Mouse (Mus musculus) T-helper 2 cell (primary cell): ENCODE data around the gene Taf12.

Experiments used
- in situ Hi-C: fragments of 300-600 bp; cut with MboI, MseI; formaldehyde crosslinking; loops from one replicate; pipeline ENCODE4 v1.15.1; 2025; ENCODE audit warnings: high pct_unique_total_duplicates

The Taf12 gene

DNA sequence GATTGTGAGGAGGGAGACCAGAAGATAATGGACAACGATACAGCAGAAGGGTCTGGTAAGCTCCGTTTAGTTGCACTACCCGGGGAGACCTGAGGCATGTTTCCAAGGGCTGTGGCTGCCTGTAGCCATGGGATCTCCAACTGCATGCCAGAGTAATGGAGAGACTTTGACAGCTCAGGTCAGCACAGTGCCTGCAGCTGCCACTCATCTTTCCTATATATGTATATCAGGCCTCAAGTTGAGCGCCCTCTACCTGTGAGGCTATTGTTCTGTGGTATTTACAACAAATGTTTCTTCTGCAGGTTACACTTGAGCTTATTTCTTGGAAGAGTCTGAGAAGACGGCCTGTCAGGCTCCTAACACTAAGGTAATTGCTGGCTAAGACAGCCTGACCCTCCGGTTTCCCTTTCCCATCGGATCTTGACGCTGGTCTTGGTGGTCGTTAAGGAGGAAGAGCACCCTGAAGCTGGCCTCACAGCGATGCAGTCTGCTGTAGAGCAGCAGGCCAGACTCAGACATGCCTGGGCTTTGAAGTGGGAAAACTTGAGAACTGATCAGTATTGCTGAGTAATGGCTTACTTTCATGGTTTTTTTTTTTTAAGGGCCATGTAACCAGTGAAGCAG, 35.8 kb downstream of the Taf12 start:
- in situ Hi-C loops, result loop anchor here (5.0 kb wide), 1 partner anchor 38 kb away; the partner anchor contains the start of gene Taf12

DNA sequence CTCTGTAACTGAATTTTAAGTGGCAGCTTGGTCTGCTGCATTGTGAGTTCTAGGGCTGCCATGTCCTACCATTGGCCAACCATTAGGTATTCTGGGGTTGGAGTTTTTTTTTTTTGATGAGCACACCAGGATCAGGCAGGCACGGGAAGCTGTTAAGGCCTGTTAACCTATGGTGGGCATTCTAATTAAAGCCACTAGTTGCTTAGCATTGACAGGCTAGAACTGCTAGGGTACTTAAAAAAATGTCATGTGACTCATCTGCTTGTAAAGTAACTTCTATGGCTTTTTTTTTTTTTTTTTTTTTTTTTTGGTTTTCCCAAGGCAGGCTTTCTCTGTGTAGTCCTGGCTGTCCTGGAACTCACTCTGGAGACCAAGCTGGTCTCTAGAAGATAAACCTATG, 37.0 kb downstream of the Taf12 start:
- in situ Hi-C loops, result loop anchor here (5.0 kb wide), 1 partner anchor 39 kb away; the partner anchor contains the start of gene Taf12

- in situ Hi-C loops, result loop anchor here (5.0 kb wide), 1 partner anchor 40 kb away; the partner anchor contains the start of gene Taf12
Observed at GRCm38 (mm10) chr4:132311801-132312200, 37.6 kb downstream of the Taf12 start.

DNA sequence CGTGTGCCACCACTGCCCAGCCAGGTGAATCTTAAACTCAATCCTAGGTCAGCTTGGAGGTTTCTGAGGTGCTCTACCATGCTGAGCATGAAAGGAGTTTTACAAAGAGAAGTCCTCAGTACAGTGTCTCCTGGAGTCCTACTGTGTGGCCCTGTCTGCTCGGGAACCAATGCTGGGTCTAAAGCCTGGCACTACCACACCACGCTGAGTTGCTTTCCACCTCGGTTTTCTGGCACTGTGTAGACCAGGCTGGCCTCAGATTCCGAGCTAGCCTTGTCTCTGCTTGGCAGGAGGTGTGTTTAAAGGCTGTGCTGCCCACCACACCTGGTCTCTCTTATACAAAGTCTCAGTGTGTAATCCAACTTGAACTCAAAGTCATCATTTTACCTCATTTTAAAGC, 38.5 kb downstream of the Taf12 start:
- in situ Hi-C loops, result loop anchor here (5.0 kb wide), 1 partner anchor 40 kb away; the partner anchor contains the start of gene Taf12

DNA sequence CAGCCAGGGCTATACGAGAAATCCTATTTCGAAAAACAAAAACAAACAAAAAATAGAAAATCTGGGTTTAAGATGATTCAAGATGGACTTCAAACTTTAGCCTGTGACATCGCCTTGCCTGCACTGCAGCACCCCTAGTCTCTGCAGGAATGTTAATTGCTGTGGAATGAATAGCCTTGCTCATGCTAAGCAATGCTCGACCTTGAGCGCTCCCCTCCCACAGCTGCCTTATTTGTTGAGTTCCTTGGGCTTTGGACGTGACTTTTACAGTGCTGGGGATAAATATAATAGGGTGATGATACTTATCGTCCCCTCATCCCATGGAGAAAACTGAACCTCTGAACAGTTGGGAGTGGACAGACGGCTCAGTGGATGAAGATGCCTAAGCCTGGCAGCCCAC, 41.5 kb downstream of the Taf12 start:
- in situ Hi-C loops, result no loop called here

DNA sequence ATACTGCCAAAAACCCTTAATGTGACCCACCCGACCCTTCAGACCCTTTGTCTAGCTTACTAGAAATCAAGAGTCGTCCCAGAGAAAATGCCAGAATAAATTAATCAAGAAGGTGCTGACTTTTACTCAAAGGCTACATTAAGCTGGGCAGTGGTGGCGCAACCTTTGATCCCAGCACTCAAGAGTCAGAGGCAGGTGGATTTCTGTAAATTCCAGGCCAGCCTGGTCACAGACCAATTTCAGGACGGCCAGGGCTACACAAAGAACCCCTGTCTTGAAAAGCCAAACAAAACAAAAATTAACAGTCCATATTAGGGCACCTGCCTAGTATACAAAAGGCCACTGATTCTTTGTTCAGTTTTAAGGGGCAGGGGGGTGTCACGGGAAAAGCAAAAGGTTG, 52.3 kb downstream of the Taf12 start:
- in situ Hi-C loops, result no loop called here

GRCm38 (mm10) chr4:132328391-132328982, 54.3 kb downstream of the Taf12 start:
- in situ Hi-C loops, result no loop called here

DNA sequence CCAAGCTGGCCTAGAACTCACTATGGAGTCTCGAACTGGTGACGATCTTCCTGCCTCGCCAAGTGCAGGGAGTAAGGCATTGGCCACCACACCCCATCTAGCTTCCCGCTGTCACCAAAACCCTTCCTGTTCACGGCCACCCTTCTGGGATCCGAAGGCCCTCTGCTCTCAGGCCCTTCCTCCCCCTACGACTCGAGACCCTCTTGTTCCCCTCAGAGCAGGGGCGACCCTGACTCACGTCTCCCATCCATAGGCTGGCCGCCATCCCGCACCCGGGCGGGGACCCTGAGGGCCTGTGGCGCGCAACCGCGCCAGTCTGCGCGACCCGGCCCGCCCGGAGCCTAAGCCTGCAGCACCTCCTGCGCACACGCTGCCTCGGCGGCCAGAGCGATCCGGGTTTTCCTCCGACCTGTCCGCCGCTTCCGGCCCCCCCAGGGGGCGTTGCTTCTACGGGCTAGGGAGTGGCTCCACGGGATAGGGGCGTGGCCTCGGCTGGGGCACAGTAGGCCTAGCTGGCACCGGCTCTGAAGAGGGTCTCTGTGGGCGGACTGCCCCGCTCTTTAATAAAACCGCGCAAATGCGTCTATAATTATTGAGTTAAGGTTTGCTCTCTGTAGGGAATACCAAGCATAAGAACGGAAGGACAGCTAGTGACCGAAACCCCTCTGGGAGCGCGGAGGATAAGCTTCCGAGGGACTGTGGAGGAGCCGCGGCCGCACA, 55.1 kb downstream of the Taf12 start, which contains the start of gene Trnau1ap:
Gene Trnau1ap, minus strand, starts transcription at position 424 of the 720 bp plus-strand sequence.
- in situ Hi-C loops, result no loop called here

DNA sequence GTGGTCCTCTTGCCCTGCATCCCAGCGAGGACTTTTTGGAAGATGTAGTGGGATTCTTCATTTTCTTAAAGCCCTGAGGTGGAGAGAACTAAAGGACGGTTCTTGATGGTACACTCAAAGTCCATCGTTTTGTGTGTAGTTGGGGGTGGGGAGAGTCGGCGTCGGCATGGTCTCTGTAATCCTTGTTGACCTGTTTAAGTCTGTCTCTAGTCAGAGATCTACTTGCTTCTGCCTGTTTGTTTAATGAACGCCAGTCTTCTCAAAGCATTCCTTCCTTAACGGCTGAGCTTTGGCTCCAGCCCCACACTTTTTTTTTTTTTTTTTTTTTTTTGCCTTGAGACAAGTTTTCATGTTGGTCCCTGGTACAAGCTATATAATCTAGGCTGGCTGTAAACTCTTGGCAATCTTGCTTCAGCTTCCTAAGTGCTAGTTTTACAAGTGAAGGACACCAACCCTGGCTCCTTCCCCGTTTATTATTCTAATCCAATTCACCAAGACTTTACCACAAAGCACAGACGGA, 55.7 kb downstream of the Taf12 start:
- in situ Hi-C loops, result no loop called here

GRCm38 (mm10) chr4:132331960-132332359, 57.8 kb downstream of the Taf12 start:
- in situ Hi-C loops, result no loop called here

DNA sequence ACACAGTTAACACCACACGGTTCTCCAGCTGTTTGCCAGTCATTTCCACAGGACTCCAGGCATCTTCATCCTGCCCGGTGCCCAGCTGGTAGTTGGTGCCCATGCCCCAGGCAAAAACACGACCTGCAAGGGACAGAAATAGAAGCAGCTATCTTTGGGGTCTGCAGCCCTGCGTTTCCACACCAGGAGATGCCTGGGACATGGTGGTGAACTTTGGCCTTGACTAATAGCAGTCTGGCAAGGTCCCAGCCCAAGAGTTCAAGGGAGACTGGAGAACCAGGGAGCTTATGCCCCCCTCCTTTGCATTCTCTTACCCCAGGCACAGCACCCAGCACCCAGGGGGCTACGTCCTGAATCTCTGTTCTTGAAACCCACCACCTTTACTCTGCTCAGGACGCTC, 58.7 kb downstream of the Taf12 start:
- in situ Hi-C loops, result no loop called here

DNA sequence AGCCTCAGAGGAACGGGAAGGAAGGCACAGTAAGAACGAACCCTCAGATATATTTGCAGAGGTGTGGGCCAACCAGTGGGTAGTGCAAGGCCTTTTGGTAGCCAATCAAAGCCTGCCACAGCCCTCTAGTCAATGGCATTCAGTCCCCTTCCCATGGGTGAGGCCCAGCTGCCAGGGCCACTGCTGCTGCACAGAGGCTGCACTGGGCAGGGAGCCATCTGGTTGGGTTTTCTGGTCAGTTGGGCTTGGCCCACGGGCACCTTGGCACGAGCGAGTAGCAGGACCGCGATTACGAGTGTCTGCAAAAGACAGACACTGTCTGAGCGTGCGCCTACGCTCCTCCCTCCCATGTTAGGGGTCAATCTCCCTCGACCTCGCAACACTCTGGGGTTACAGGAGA, 64.8 kb downstream of the Taf12 start:
- in situ Hi-C loops, result no loop called here

- in situ Hi-C loops, result no loop called here
Observed at GRCm38 (mm10) chr4:132341451-132341850, 67.3 kb downstream of the Taf12 start.

DNA sequence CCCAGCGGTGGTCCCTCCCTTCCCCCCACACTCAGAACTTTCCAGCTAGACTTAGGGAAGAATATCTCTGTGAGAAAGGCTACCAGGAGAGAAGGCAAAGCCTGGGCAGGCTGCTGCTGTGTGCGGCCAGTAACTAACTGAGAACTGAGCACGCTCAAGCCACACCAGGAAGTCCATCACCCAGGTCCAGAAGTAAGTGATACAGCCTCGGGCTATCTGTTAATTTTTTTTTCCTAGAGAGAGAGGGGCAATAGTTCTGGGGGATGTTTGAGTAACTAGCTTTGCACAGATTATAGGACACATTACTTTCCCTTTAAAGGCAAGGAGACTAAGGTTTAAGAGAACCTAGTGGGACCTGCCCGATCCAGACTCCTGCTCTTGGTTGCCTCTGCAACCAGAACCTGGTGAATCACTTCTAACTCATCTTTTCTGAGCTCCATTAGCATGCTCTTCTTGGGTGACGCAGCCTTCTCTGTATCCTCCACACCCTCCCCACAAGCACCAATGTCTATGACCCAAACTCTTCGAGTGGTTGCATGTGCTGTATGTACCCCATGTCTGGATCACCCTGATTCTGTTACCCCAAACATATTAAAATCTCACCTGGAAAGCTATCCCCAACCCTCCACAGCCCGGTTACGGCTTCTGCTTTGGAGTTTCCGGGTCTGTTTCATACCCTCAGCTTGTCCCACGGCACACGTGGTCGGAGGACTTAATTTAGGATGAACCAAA, 70.4 kb downstream of the Taf12 start:
- in situ Hi-C loops, result no loop called here
